Mouse (Mus musculus) neural tube, embryonic 10.5 days (tissue): ENCODE results near the gene 8030474K03Rik.
"Not testable (repeated sequence)": the region's sequence is repeated elsewhere in the genome, so short reads cannot be mapped to it uniquely, and the experiment has no call there.

Experiments
- DNase-seq: peaks from one replicate; pipeline ENCODE4 v3.0.0-alpha.2; 2017; ENCODE audit warnings: low spot score; ENCODE audit errors: extremely low spot score

8030474K03Rik gene

GRCm38 (mm10) chrX:101794342-101794741 lies at the start of gene 8030474K03Rik, which contains the start of gene Gm4779:
TSS of gene 8030474K03Rik (plus strand) at chrX:101794656.
TSS of gene Gm4779 (minus strand) at chrX:101794423.
- no peak for DNase-seq

- DNase-seq, result no peak
Observed at GRCm38 (mm10) chrX:101750144-101750543, 44.3 kb upstream of the 8030474K03Rik start.

GRCm38 (mm10) chrX:101754478-101754877 lies 40.0 kb upstream of the 8030474K03Rik start:
- no peak for DNase-seq

GRCm38 (mm10) chrX:101764621-101765020 lies 29.8 kb upstream of the 8030474K03Rik start:
- no peak for DNase-seq

GRCm38 (mm10) chrX:101765111-101765510 lies 29.3 kb upstream of the 8030474K03Rik start:
- no peak for DNase-seq

- DNase-seq, result no peak
Observed at GRCm38 (mm10) chrX:101767280-101767679, 27.2 kb upstream of the 8030474K03Rik start.

GRCm38 (mm10) chrX:101769478-101769877 lies 25.0 kb upstream of the 8030474K03Rik start:
- no peak for DNase-seq

GRCm38 (mm10) chrX:101770307-101770706 lies 24.1 kb upstream of the 8030474K03Rik start:
- DNase-seq, result no peak

GRCm38 (mm10) chrX:101772035-101772434 lies 22.4 kb upstream of the 8030474K03Rik start:
- DNase-seq, result peak; percentile 48

- DNase-seq, result peak; percentile 29
Observed at GRCm38 (mm10) chrX:101791551-101791950, 2.9 kb upstream of the 8030474K03Rik start.

- DNase-seq, result no peak
Observed at GRCm38 (mm10) chrX:101805512-101805911, 11.1 kb downstream of the 8030474K03Rik start.

- DNase-seq, result no peak
Observed at GRCm38 (mm10) chrX:101811750-101812149, 17.3 kb downstream of the 8030474K03Rik start.

- no peak for DNase-seq
Observed at GRCm38 (mm10) chrX:101819163-101819562, 24.7 kb downstream of the 8030474K03Rik start.

GRCm38 (mm10) chrX:101819980-101820379 lies 25.5 kb downstream of the 8030474K03Rik start:
- DNase-seq, result not testable (repeated sequence)

- DNase-seq, result no peak
Observed at GRCm38 (mm10) chrX:101847191-101847795, 52.8 kb downstream of the 8030474K03Rik start.
